Mouse (Mus musculus): Measurements from ENCODE around the gene Olfr298. TPM values are rescaled to one million over a fixed set of nuclear protein-coding genes. Genes with fewer than 3 reads are reported as not detected.

Olfr298 gene
- total and polyA plus RNA-seq, 3 experiments = not detected

DNA sequence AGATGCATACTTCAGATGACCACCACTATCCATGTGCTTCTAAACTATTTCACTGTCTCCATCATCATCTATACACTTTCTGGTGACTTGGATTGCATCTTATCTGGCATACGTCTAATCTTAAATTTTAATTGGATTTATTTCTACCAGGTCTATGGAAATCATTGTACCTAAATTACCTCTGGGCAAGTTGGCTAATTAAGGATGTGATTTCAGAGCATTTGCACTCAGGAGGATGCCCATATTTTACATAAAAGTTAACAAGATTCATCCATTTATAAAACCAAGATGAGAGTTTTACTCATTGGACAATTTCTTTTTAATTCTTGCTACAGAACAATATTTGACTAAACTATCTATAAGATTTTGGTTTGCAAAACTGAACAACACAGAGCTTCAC lies 32.7 kb downstream of the Olfr298 start, which contains the start of gene Olfr299:
Olfr299 (plus strand) TSS at position 301 of the 400 bp plus-strand sequence.
- Histone ChIP-seq H3K79me2 (ENCODE audit: control insufficient read depth, insufficient read depth, low read length, poor library complexity) (no peaks in the 10 kb centered on the region), H3K27ac (ENCODE audit: control insufficient read depth, low read depth, low read length) (no peak within 1 kb of the TSS), H3K4me1 (ENCODE audit: control insufficient read depth in 1 of 2, insufficient read depth in 2 of 2, low read length in 2 of 2) (no peaks in the 10 kb centered on the region), H3K36me3 (ENCODE audit: control insufficient read depth in 1 of 2, insufficient read depth in 2 of 2, low read length in 2 of 2) (no peaks in the 10 kb centered on the region), H3K9ac (ENCODE audit: control insufficient read depth, low read depth, low read length, poor library complexity, severe bottlenecking) (no peak within 1 kb of the TSS), H3K4me3 (ENCODE audit: control insufficient read depth in 1 of 2, insufficient read depth in 1 of 2, low read depth in 2 of 2, low read length in 2 of 2) (no peak within 1 kb of the TSS), H3K27me3 (ENCODE audit: control insufficient read depth in 1 of 2, insufficient read depth in 2 of 2, low read length in 2 of 2) (no peaks in the 10 kb centered on the region), H3K9me3 (replicated peaks; ENCODE audit: insufficient read depth, low read length) (no peaks in the 10 kb centered on the region)
- TF ChIP-seq NELFE (IDR thresholded peaks at IDR 0.05; ENCODE audit: low read depth, low read length) (no peak), MYB (IDR thresholded peaks at IDR 0.05; ENCODE audit: low read depth, low read length) (no peak), CHD2 (IDR thresholded peaks at IDR 0.05; ENCODE audit: low read length) (no peak), ETS1 (IDR thresholded peaks at IDR 0.05; ENCODE audit: low read depth, low read length) (no peak), POLR2A (IDR thresholded peaks at IDR 0.05; ENCODE audit: control insufficient read depth in 1 of 2, insufficient read depth in 1 of 2, low read depth in 1 of 2, low read length in 2 of 2, poor library complexity in 1 of 2) (no peak), KAT2A (conservative IDR thresholded peaks at IDR 0.05; ENCODE audit: low read depth, low read length) (no peak), RCOR1 (IDR thresholded peaks at IDR 0.05; ENCODE audit: low read depth, low read length) (no peak), UBTF (IDR thresholded peaks at IDR 0.05; ENCODE audit: borderline replicate concordance, insufficient read depth, low read depth, low read length) (no peak), USF2 (IDR thresholded peaks at IDR 0.05; ENCODE audit: borderline replicate concordance in 1 of 2, insufficient read depth in 1 of 2, low read depth in 1 of 2, low read length in 2 of 2) (no peak)
- no peak for DNase-seq (ENCODE audit: low read depth, low spot score)

Other genes with a start within 250 kb of the Olfr298 start
- not detected in 2 replicates for gene Vmn2r76, start 246.2 kb downstream of the Olfr298 start, total RNA-seq (2012; rRNA removed)
- gene Vmn2r76, start 246.2 kb downstream of the Olfr298 start, polyA plus RNA-seq (2012; ENCODE audit: insufficient read depth in 1 of 2, insufficient read length in 2 of 2, low read depth in 1 of 2, low replicate concordance in 2 of 2, missing spikeins in 1 of 2) = not detected
- not detected in 2 replicates for gene Olfr310, start 215.3 kb downstream of the Olfr298 start, total RNA-seq (2012; rRNA removed)
- gene Olfr310, start 215.3 kb downstream of the Olfr298 start, polyA plus RNA-seq (2012; ENCODE audit: insufficient read depth in 1 of 2, insufficient read length in 2 of 2, low read depth in 1 of 2, low replicate concordance in 2 of 2, missing spikeins in 1 of 2) = not detected
- not detected in 2 replicates for gene Olfr309, start 178.8 kb downstream of the Olfr298 start, total RNA-seq (2012; rRNA removed)
- not detected for gene Olfr309, start 178.8 kb downstream of the Olfr298 start, polyA plus RNA-seq (2012; ENCODE audit: insufficient read depth in 1 of 2, insufficient read length in 2 of 2, low read depth in 1 of 2, low replicate concordance in 2 of 2, missing spikeins in 1 of 2)
- not detected in 2 replicates for gene Olfr308, start 166.9 kb downstream of the Olfr298 start, total RNA-seq (2012; rRNA removed)
- gene Olfr308, start 166.9 kb downstream of the Olfr298 start, polyA plus RNA-seq (2012; ENCODE audit: insufficient read depth in 1 of 2, insufficient read length in 2 of 2, low read depth in 1 of 2, low replicate concordance in 2 of 2, missing spikeins in 1 of 2) = not detected
- gene Olfr307, start 154.9 kb downstream of the Olfr298 start, total RNA-seq (2012; rRNA removed) = not detected in 2 replicates
- not detected for gene Olfr307, start 154.9 kb downstream of the Olfr298 start, polyA plus RNA-seq (2012; ENCODE audit: insufficient read depth in 1 of 2, insufficient read length in 2 of 2, low read depth in 1 of 2, low replicate concordance in 2 of 2, missing spikeins in 1 of 2)
- not detected in 2 replicates for gene Olfr305, start 125.6 kb downstream of the Olfr298 start, total RNA-seq (2012; rRNA removed)
- not detected for gene Olfr305, start 125.6 kb downstream of the Olfr298 start, polyA plus RNA-seq (2012; ENCODE audit: insufficient read depth in 1 of 2, insufficient read length in 2 of 2, low read depth in 1 of 2, low replicate concordance in 2 of 2, missing spikeins in 1 of 2)
- not detected in 2 replicates for gene Olfr304, start 105.8 kb downstream of the Olfr298 start, total RNA-seq (2012; rRNA removed)
- gene Olfr304, start 105.8 kb downstream of the Olfr298 start, polyA plus RNA-seq (2012; ENCODE audit: insufficient read depth in 1 of 2, insufficient read length in 2 of 2, low read depth in 1 of 2, low replicate concordance in 2 of 2, missing spikeins in 1 of 2) = not detected
- gene Olfr303, start 94.7 kb downstream of the Olfr298 start, total RNA-seq (2012; rRNA removed) = not detected in 2 replicates
- gene Olfr303, start 94.7 kb downstream of the Olfr298 start, polyA plus RNA-seq (2012; ENCODE audit: insufficient read depth in 1 of 2, insufficient read length in 2 of 2, low read depth in 1 of 2, low replicate concordance in 2 of 2, missing spikeins in 1 of 2) = not detected
- gene Olfr301, start 88.6 kb downstream of the Olfr298 start, total RNA-seq (2012; rRNA removed) = not detected in 2 replicates
- not detected for gene Olfr301, start 88.6 kb downstream of the Olfr298 start, polyA plus RNA-seq (2012; ENCODE audit: insufficient read depth in 1 of 2, insufficient read length in 2 of 2, low read depth in 1 of 2, low replicate concordance in 2 of 2, missing spikeins in 1 of 2)
- gene Olfr299, start 32.6 kb downstream of the Olfr298 start, total RNA-seq (2012; rRNA removed) = not detected in 2 replicates
- not detected for gene Olfr299, start 32.6 kb downstream of the Olfr298 start, polyA plus RNA-seq (2012; ENCODE audit: insufficient read depth in 1 of 2, insufficient read length in 2 of 2, low read depth in 1 of 2, low replicate concordance in 2 of 2, missing spikeins in 1 of 2)
- gene Olfr297, start 27.5 kb upstream of the Olfr298 start, total RNA-seq (2012; rRNA removed) = not detected in 2 replicates
- gene Olfr297, start 27.5 kb upstream of the Olfr298 start, polyA plus RNA-seq (2012; ENCODE audit: insufficient read depth in 1 of 2, insufficient read length in 2 of 2, low read depth in 1 of 2, low replicate concordance in 2 of 2, missing spikeins in 1 of 2) = not detected
- gene Olfr295, start 91.4 kb upstream of the Olfr298 start, total RNA-seq (2012; rRNA removed) = not detected in 2 replicates
- gene Olfr295, start 91.4 kb upstream of the Olfr298 start, polyA plus RNA-seq (2012; ENCODE audit: insufficient read depth in 1 of 2, insufficient read length in 2 of 2, low read depth in 1 of 2, low replicate concordance in 2 of 2, missing spikeins in 1 of 2) = not detected
- gene Olfr294, start 124.2 kb upstream of the Olfr298 start, total RNA-seq (2012; rRNA removed) = not detected in 2 replicates
- gene Olfr294, start 124.2 kb upstream of the Olfr298 start, polyA plus RNA-seq (2012; ENCODE audit: insufficient read depth in 1 of 2, insufficient read length in 2 of 2, low read depth in 1 of 2, low replicate concordance in 2 of 2, missing spikeins in 1 of 2) = not detected
- not detected in 2 replicates for gene Olfr293, start 156.6 kb upstream of the Olfr298 start, total RNA-seq (2012; rRNA removed)
- gene Olfr293, start 156.6 kb upstream of the Olfr298 start, polyA plus RNA-seq (2012; ENCODE audit: insufficient read depth in 1 of 2, insufficient read length in 2 of 2, low read depth in 1 of 2, low replicate concordance in 2 of 2, missing spikeins in 1 of 2) = not detected
- not detected in 2 replicates for gene Olfr292, start 195.8 kb upstream of the Olfr298 start, total RNA-seq (2012; rRNA removed)
- not detected for gene Olfr292, start 195.8 kb upstream of the Olfr298 start, polyA plus RNA-seq (2012; ENCODE audit: insufficient read depth in 1 of 2, insufficient read length in 2 of 2, low read depth in 1 of 2, low replicate concordance in 2 of 2, missing spikeins in 1 of 2)

Measured in MEL (cell line).